Mouse (Mus musculus) adrenal gland, postnatal 10 days (tissue): ENCODE data around the gene Dhrs7c. TPM values are rescaled to one million over a fixed set of nuclear protein-coding genes. Genes with fewer than 3 reads are reported as not detected.

Experiments used
- DNase-seq: peaks from one replicate; pipeline ENCODE4 v3.0.0; 2021; ENCODE audit warnings: mixed read lengths
- total RNA-seq, 2 experiments: library from RNA; stranded (reverse); gene quantifications; 2 replicates each; pipeline ENCODE4 v1.2.3; 2021

Dhrs7c gene
- total RNA-seq, 2 experiments from 2014 or later, result 5.2 to 23.7 TPM

GRCm38 (mm10) chr11:67845193-67845592 lies 47.2 kb downstream of the Dhrs7c start:
- no peak for DNase-seq

- DNase-seq, result no peak
Observed at GRCm38 (mm10) chr11:67851770-67852169, 53.8 kb downstream of the Dhrs7c start.

- no peak for DNase-seq
Observed at GRCm38 (mm10) chr11:67853996-67854395, 56.0 kb downstream of the Dhrs7c start.

- peak; percentile 56 for DNase-seq
Observed at GRCm38 (mm10) chr11:67855035-67855434, 57.0 kb downstream of the Dhrs7c start.

- DNase-seq, result no peak
Observed at GRCm38 (mm10) chr11:67858518-67858917, 60.5 kb downstream of the Dhrs7c start.

GRCm38 (mm10) chr11:67860743-67861398 lies 62.9 kb downstream of the Dhrs7c start:
- no peak for DNase-seq

GRCm38 (mm10) chr11:67861399-67861838 lies 63.4 kb downstream of the Dhrs7c start:
- DNase-seq, result no peak

GRCm38 (mm10) chr11:67865100-67865499 lies 67.1 kb downstream of the Dhrs7c start:
- DNase-seq, result no peak

Other genes starting within 250 kb of the Dhrs7c start
- not detected for gene Rcvrn, start 102.9 kb upstream of the Dhrs7c start, total RNA-seq
- gene Glp2r, start 27.0 kb upstream of the Dhrs7c start, total RNA-seq, result under 1 TPM in 1 of 2 experiments, not detected in 1; 0.06 TPM
- not detected for gene Gsg1l2, start 23.6 kb upstream of the Dhrs7c start, total RNA-seq
- 1 to 10 TPM; 1.7 to 2.9 TPM for gene Usp43, start 124.0 kb downstream of the Dhrs7c start, total RNA-seq
- gene Cfap52, start 167.5 kb downstream of the Dhrs7c start, total RNA-seq, result under 1 TPM in 1 of 2 experiments, not detected in 1; 0.55 TPM
- 10 to 100 TPM; 33.2 to 34.1 TPM for gene Stx8, start 168.0 kb downstream of the Dhrs7c start, total RNA-seq